Mouse (Mus musculus): ENCODE results near the gene Dmwd. TPM values are rescaled to one million over a fixed set of nuclear protein-coding genes. Genes with fewer than 3 reads are reported as not detected.

Gene Dmwd
- polyA plus RNA-seq, 2 experiments = 21.8 to 126 TPM

DNA sequence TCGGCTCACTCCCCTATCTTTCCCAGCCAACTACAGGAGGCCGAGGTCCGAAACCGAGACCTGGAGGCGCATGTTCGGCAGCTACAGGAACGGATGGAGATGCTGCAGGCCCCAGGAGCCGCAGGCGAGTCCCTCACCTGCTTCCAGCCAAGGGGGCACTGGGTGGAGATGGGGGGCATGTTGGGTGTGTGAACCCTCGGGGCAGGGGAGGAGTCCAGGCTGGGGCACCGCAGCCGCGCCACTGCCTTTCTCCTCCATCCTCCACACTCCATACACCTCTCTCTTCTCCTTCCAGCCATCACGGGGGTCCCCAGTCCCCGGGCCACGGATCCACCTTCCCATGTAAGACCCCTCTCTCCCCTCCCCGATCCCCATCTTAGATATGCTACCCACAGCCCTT is 15.9 kb downstream of the Dmwd start:
- peak overlapping the region; percentile 98; the same call in 1 of the 2 replicates for H3K27ac ChIP-seq (replicated peaks; ENCODE audit: low read depth, low read length)
- 35% methylated on average over 13 of the region's 17 CpGs for WGBS
- H3K9ac ChIP-seq (ENCODE audit: low read depth, low read length, severe bottlenecking) = peak overlapping the region; percentile 12; the same call in 1 of the 2 replicates
- peaks cover 39% of the 10 kb centered on the region for H3K36me3 ChIP-seq (ENCODE audit: control insufficient read depth, insufficient read depth, low read length)
- H3K27me3 ChIP-seq (ENCODE audit: control insufficient read depth, insufficient read depth, low read length) = no peaks in the 10 kb centered on the region
- DNase-seq (ENCODE audit: low spot score) = no peak
- H3K4me1 ChIP-seq (ENCODE audit: control insufficient read depth, insufficient read depth, low read length) = peaks cover 29% of the 10 kb centered on the region
- TF ChIP-seq POLR2A (IDR thresholded peaks at IDR 0.05; ENCODE audit: borderline replicate concordance, extremely low read depth, insufficient read depth, insufficient read length) = no peak
- H3K4me3 ChIP-seq (replicated peaks; ENCODE audit: low read length) = no peak overlapping the region
- no peaks in the 10 kb centered on the region for H3K9me3 ChIP-seq (ENCODE audit: control insufficient read depth, low read length)
- no peak for ATAC-seq (ENCODE audit: low FRiP score, low read depth)
- H3K4me2 ChIP-seq (replicated peaks; ENCODE audit: low read depth, low read length, severe bottlenecking) = peak overlapping the region; percentile 84

DNA sequence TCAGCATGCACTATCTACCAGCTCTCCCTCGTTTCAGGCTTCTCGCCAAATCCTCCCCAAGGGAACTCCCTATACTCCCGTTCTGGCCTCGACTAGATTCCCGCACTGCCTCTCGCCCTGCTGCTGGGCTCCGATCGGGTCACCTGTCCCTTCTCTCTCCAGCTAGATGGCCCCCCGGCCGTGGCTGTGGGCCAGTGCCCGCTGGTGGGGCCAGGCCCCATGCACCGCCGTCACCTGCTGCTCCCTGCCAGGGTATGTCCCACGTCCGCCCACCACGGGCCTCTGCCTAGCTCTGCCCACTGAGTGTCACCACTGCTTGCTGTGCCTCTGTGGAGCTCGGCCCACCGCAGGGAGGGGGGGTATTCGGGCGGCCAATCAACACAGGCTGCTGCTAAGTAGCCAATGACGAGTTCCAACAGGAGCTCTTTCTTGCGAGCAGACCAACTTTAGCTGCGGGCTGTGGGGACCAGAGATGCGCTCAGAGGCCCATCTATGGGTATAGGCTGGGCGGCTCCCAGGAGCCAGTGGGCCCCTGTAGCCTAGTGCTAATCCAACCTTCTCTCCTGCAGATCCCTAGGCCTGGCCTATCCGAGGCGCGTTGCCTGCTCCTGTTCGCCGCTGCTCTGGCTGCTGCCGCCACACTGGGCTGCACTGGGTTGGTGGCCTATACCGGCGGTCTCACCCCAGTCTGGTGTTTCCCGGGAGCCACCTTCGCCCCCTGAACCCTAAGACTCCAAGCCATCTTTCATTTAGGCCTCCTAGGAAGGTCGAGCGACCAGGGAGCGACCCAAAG is 16.6 kb downstream of the Dmwd start:
- Histone ChIP-seq H3K36me3 (ENCODE audit: control insufficient read depth, insufficient read depth, low read length) (peaks cover 39% of the 10 kb centered on the region), H3K4me2 (replicated peaks; ENCODE audit: low read depth, low read length, severe bottlenecking) (peak overlapping the region; percentile 84), H3K9me3 (ENCODE audit: control insufficient read depth, low read length) (no peaks in the 10 kb centered on the region), H3K4me3 (replicated peaks; ENCODE audit: low read length) (peak overlapping the region; percentile 79), H3K4me1 (ENCODE audit: control insufficient read depth, insufficient read depth, low read length) (peaks cover 35% of the 10 kb centered on the region), H3K27me3 (ENCODE audit: control insufficient read depth, insufficient read depth, low read length) (no peaks in the 10 kb centered on the region), H3K27ac (replicated peaks; ENCODE audit: low read depth, low read length) (peak overlapping the region; percentile 98), H3K9ac (ENCODE audit: low read depth, low read length, severe bottlenecking) (peak overlapping the region; percentile 54)
- DNase-seq (ENCODE audit: low spot score) (peak; percentile 81), ATAC-seq (ENCODE audit: low FRiP score, low read depth) (peak; percentile 31)
- TF ChIP-seq POLR2A (IDR thresholded peaks at IDR 0.05; ENCODE audit: borderline replicate concordance, extremely low read depth, insufficient read depth, insufficient read length) = no peak
- 3% methylated on average over 37 of the region's 38 CpGs for WGBS

DNA sequence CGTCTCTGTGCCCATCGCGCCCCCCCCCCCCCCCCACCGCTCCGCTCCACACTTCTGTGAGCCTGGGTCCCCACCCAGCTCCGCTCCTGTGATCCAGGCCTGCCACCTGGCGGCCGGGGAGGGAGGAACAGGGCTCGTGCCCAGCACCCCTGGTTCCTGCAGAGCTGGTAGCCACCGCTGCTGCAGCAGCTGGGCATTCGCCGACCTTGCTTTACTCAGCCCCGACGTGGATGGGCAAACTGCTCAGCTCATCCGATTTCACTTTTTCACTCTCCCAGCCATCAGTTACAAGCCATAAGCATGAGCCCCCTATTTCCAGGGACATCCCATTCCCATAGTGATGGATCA is 17.1 kb downstream of the Dmwd start:
- 0% methylated on average over 11 of the region's 15 CpGs for WGBS
- DNase-seq (ENCODE audit: low spot score) (peak; percentile 72), ATAC-seq (ENCODE audit: low FRiP score, low read depth) (peak; percentile 34)
- Histone ChIP-seq H3K36me3 (ENCODE audit: control insufficient read depth, insufficient read depth, low read length) (peaks cover 38% of the 10 kb centered on the region), H3K4me3 (replicated peaks; ENCODE audit: low read length) (peak overlapping the region; percentile 79), H3K9me3 (ENCODE audit: control insufficient read depth, low read length) (no peaks in the 10 kb centered on the region), H3K9ac (ENCODE audit: low read depth, low read length, severe bottlenecking) (peak overlapping the region; percentile 54), H3K4me2 (replicated peaks; ENCODE audit: low read depth, low read length, severe bottlenecking) (peak overlapping the region; percentile 84), H3K27ac (replicated peaks; ENCODE audit: low read depth, low read length) (peak overlapping the region; percentile 98), H3K27me3 (ENCODE audit: control insufficient read depth, insufficient read depth, low read length) (no peaks in the 10 kb centered on the region), H3K4me1 (ENCODE audit: control insufficient read depth, insufficient read depth, low read length) (peaks cover 37% of the 10 kb centered on the region)
- TF ChIP-seq POLR2A (IDR thresholded peaks at IDR 0.05; ENCODE audit: borderline replicate concordance, extremely low read depth, insufficient read depth, insufficient read length) = no peak

DNA sequence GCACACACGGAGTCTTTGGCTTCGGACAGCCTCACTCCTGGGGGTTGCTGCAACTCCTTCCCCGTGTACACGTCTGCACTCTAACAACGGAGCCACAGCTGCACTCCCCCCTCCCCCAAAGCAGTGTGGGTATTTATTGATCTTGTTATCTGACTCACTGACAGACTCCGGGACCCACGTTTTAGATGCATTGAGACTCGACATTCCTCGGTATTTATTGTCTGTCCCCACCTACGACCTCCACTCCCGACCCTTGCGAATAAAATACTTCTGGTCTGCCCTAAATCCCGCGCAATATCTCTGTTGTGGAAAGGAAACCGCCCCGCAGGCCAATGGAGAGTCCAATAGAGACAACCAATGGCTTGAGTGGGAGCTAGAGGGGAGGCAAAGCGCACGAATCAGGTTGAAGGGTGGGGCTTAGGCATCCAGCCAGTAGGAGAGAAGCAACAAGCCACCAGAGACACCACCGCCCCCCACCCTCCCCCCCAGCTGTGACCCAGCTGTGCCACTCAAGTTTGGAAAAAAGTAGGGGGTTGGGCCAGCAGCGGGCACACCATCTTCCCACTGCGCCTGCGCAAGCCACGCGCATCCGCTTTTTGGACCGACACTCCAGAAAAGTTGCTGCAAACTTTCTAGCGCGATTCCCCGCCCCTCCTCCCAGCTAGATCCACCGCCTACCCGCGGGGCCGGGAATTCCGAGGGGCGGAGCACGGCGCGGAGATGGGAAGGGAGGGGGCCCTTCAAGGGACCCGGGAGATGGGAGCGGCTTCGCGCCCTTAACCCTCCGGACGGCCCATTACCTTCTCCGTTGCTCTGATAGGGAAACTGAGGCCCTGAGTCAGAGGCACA is 17.7 kb downstream of the Dmwd start:
- Histone ChIP-seq H3K27me3 (ENCODE audit: control insufficient read depth, insufficient read depth, low read length) (no peaks in the 10 kb centered on the region), H3K4me1 (ENCODE audit: control insufficient read depth, insufficient read depth, low read length) (peaks cover 37% of the 10 kb centered on the region), H3K27ac (replicated peaks; ENCODE audit: low read depth, low read length) (peak overlapping the region; percentile 98), H3K9ac (ENCODE audit: low read depth, low read length, severe bottlenecking) (peak overlapping the region; percentile 94), H3K36me3 (ENCODE audit: control insufficient read depth, insufficient read depth, low read length) (peaks cover 38% of the 10 kb centered on the region), H3K4me3 (replicated peaks; ENCODE audit: low read length) (peak overlapping the region; percentile 79), H3K9me3 (ENCODE audit: control insufficient read depth, low read length) (no peaks in the 10 kb centered on the region), H3K4me2 (replicated peaks; ENCODE audit: low read depth, low read length, severe bottlenecking) (peak overlapping the region; percentile 84)
- DNase-seq (ENCODE audit: low spot score) (peak; percentile 98), ATAC-seq (ENCODE audit: low FRiP score, low read depth) (peak; percentile 85)
- TF ChIP-seq POLR2A (IDR thresholded peaks at IDR 0.05; ENCODE audit: borderline replicate concordance, extremely low read depth, insufficient read depth, insufficient read length) = peak; percentile 85; the same call in 1 of the 2 replicates
- 1% methylated on average over 42 of the region's 45 CpGs for WGBS

DNA sequence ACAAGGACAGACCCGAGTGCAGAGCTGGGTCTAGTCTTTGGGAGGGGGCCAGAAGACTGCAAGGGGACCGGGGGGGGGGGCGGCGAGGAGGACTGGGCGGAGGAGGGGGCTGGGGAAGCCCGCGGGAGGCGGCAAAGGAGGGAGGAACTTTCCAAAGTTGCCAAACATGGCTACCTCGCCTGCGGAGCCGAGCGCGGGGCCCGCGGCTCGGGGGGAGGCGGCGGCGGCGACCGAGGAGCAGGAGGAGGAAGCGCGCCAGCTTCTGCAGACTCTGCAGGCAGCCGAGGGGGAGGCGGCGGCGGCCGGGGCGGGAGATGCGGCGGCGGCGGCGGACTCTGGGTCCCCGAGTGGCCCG is 18.4 kb downstream of the Dmwd start, which contains the start of gene Six5:
Gene Six5 (plus strand): TSS at position 124 of the 355 bp plus-strand sequence.
- Histone ChIP-seq H3K36me3 (ENCODE audit: control insufficient read depth, insufficient read depth, low read length) (peaks cover 33% of the 10 kb centered on the region), H3K4me3 (replicated peaks; ENCODE audit: low read length) (peak within 1 kb of the TSS; percentile 79), H3K27ac (replicated peaks; ENCODE audit: low read depth, low read length) (peak within 1 kb of the TSS; percentile 98), H3K9ac (ENCODE audit: low read depth, low read length, severe bottlenecking) (peak within 1 kb of the TSS; percentile 94), H3K9me3 (ENCODE audit: control insufficient read depth, low read length) (no peaks in the 10 kb centered on the region), H3K4me1 (ENCODE audit: control insufficient read depth, insufficient read depth, low read length) (peaks cover 37% of the 10 kb centered on the region), H3K27me3 (ENCODE audit: control insufficient read depth, insufficient read depth, low read length) (no peaks in the 10 kb centered on the region), H3K4me2 (replicated peaks; ENCODE audit: low read depth, low read length, severe bottlenecking) (peak within 1 kb of the TSS; percentile 84)
- 0% methylated on average over 9 of the region's 36 CpGs for WGBS
- TF ChIP-seq POLR2A (IDR thresholded peaks at IDR 0.05; ENCODE audit: borderline replicate concordance, extremely low read depth, insufficient read depth, insufficient read length) = no peak
- ATAC-seq (ENCODE audit: low FRiP score, low read depth) = no peak
- no peak for DNase-seq (ENCODE audit: low spot score)
